Mouse (Mus musculus) stomach, embryonic 15.5 days (tissue): ENCODE data around the gene Cst13. TPM values are rescaled to one million over a fixed set of nuclear protein-coding genes. Genes with fewer than 3 reads are reported as not detected.

Source experiments
- ATAC-seq: fragments of 200-750 bp; cut with Nextera tagmentation; 2 replicates; pipeline ENCODE4 v1.8.0; 2017; ENCODE audit warnings: low read depth, moderate number of reproducible peaks, moderate TSS enrichment; ENCODE audit not compliant: insufficient read depth, low FRiP score
- H3K27ac ChIP-seq: fragments of 300-500 bp; sonication (generic); 2 replicates; pipeline ENCODE4 v1.5.1; 2015; ENCODE audit warnings: mild to moderate bottlenecking, inconsistent platforms
- H3K27me3 ChIP-seq: fragments of 300-500 bp; sonication (generic); replicated peaks from 2 replicates; pipeline ENCODE4 v1.6.1; 2015; ENCODE audit warnings: inconsistent platforms
- H3K36me3 ChIP-seq: fragments of 300-500 bp; sonication (generic); 2 replicates; pipeline ENCODE4 v1.6.1; 2015; ENCODE audit warnings: inconsistent platforms
- H3K4me1 ChIP-seq: fragments of 300-500 bp; sonication (generic); 2 replicates; pipeline ENCODE4 v1.6.1; 2015; ENCODE audit warnings: inconsistent platforms
- H3K4me2 ChIP-seq: fragments of 300-500 bp; sonication (generic); 2 replicates; pipeline ENCODE4 v1.6.1; 2015; ENCODE audit warnings: mild to moderate bottlenecking, inconsistent platforms
- H3K4me3 ChIP-seq: fragments of 300-500 bp; sonication (generic); replicated peaks from 2 replicates; pipeline ENCODE4 v1.5.1; 2015; ENCODE audit warnings: inconsistent platforms
- H3K9ac ChIP-seq: fragments of 300-500 bp; sonication (generic); 2 replicates; pipeline ENCODE4 v1.6.1; 2015; ENCODE audit warnings: inconsistent platforms
- H3K9me3 ChIP-seq: fragments of 300-500 bp; sonication (generic); 2 replicates; pipeline ENCODE4 v1.6.1; 2016; ENCODE audit warnings: inconsistent platforms
- WGBS: fragments of 180-500 bp; shearing (Covaris S2); methylation state at CpG from one replicate; pipeline ENCODE4 v1.1.7; 2015; 5-methylcytosine and 5-hydroxymethylcytosine counted together
- polyA plus RNA-seq: library from polyadenylated mRNA; unstranded; fragments of >200 nt; fragmentation: Nextera tagmentation; extraction: Ambion mirVana; gene quantifications from 2 replicates; pipeline ENCODE4 v1.2.1, GENCODE M21; 2015

The Cst13 gene
- polyA plus RNA-seq, 1 experiment from 2014 or later: not detected

- 50% methylated on average over 8 of the region's 8 CpGs for WGBS
- Histone ChIP-seq H3K4me2 (no peak overlapping the region), H3K36me3 (no peaks in the 10 kb centered on the region), H3K27ac (no peak overlapping the region), H3K9me3 (no peaks in the 10 kb centered on the region), H3K4me3 (no peak overlapping the region), H3K4me1 (no peaks in the 10 kb centered on the region), H3K9ac (no peak overlapping the region), H3K27me3 (no peaks in the 10 kb centered on the region)
- ATAC-seq: no peak
These were observed 36.9 kb downstream of the Cst13 start for GRCm38 (mm10) chr2:148856630-148857400.

DNA sequence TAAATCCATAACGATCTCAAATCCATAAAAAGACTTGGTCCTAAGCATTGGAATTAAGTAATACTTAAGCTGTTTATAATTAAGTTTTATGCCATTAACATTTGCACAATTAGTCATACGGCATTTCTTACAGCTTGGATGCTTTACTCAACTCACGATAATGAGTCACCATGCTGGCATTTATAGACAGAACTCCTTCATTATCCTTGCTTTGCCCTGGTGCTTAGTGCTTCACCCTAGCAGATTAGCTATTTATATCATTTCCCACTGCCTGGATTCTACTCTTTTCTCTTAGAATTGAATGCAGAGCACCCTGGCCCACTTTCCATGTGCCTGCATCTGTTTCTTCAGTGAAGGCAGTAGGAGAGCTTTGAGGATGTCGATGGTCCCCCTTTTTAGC is 37.6 kb downstream of the Cst13 start:
- no peaks in the 10 kb centered on the region for H3K36me3 ChIP-seq
- no peaks in the 10 kb centered on the region for H3K27me3 ChIP-seq
- H3K27ac ChIP-seq: no peak overlapping the region
- no peak for ATAC-seq
- WGBS: 69% methylated on average over 4 of the region's 4 CpGs
- no peak overlapping the region for H3K4me3 ChIP-seq
- no peaks in the 10 kb centered on the region for H3K9me3 ChIP-seq
- no peaks in the 10 kb centered on the region for H3K4me1 ChIP-seq
- H3K4me2 ChIP-seq: no peak overlapping the region
- H3K9ac ChIP-seq: no peak overlapping the region

- H3K27ac ChIP-seq: no peak overlapping the region
- H3K9ac ChIP-seq: no peak overlapping the region
- no peaks in the 10 kb centered on the region for H3K27me3 ChIP-seq
- 70% methylated on average over 4 of the region's 4 CpGs for WGBS
- H3K4me1 ChIP-seq: no peaks in the 10 kb centered on the region
- H3K4me2 ChIP-seq: no peak overlapping the region
- no peak for ATAC-seq
- no peaks in the 10 kb centered on the region for H3K9me3 ChIP-seq
- H3K4me3 ChIP-seq: no peak overlapping the region
- no peaks in the 10 kb centered on the region for H3K36me3 ChIP-seq
These were observed 41.1 kb downstream of the Cst13 start for GRCm38 (mm10) chr2:148860993-148861392.

- H3K9ac ChIP-seq: no peak overlapping the region
- no peaks in the 10 kb centered on the region for H3K27me3 ChIP-seq
- no peak overlapping the region for H3K27ac ChIP-seq
- no peaks in the 10 kb centered on the region for H3K9me3 ChIP-seq
- ATAC-seq: no peak
- no peak overlapping the region for H3K4me3 ChIP-seq
- H3K4me2 ChIP-seq: no peak overlapping the region
- H3K4me1 ChIP-seq: no peaks in the 10 kb centered on the region
- no peaks in the 10 kb centered on the region for H3K36me3 ChIP-seq
These were observed 41.8 kb downstream of the Cst13 start for GRCm38 (mm10) chr2:148861693-148862092.

- Histone ChIP-seq H3K9ac (no peak within 1 kb of the TSS), H3K27ac (no peak within 1 kb of the TSS), H3K9me3 (no peaks in the 10 kb centered on the region), H3K27me3 (no peaks in the 10 kb centered on the region), H3K4me2 (no peak within 1 kb of the TSS), H3K36me3 (no peaks in the 10 kb centered on the region), H3K4me1 (no peaks in the 10 kb centered on the region), H3K4me3 (no peak within 1 kb of the TSS)
- ATAC-seq: no peak
- 44% methylated on average over 2 of the region's 2 CpGs for WGBS
These were observed 45.1 kb downstream of the Cst13 start, which contains the start of gene 9230104L09Rik for GRCm38 (mm10) chr2:148864966-148865365. Gene 9230104L09Rik (minus strand): TSS chr2:148865038.

- 34% methylated on average over 1 of the region's 1 CpGs for WGBS
- ATAC-seq: no peak
- no peak overlapping the region for H3K4me3 ChIP-seq
- H3K9ac ChIP-seq: no peak overlapping the region
- H3K27ac ChIP-seq: no peak overlapping the region
- no peaks in the 10 kb centered on the region for H3K27me3 ChIP-seq
- H3K4me2 ChIP-seq: no peak overlapping the region
- peaks cover 10% of the 10 kb centered on the region for H3K4me1 ChIP-seq
- peaks cover 11% of the 10 kb centered on the region for H3K36me3 ChIP-seq
- no peaks in the 10 kb centered on the region for H3K9me3 ChIP-seq
These were observed 49.1 kb downstream of the Cst13 start for GRCm38 (mm10) chr2:148868959-148869358.

GRCm38 (mm10) chr2:148870526-148870925 is 50.6 kb downstream of the Cst13 start:
- H3K4me3 ChIP-seq: no peak overlapping the region
- ATAC-seq: no peak

DNA sequence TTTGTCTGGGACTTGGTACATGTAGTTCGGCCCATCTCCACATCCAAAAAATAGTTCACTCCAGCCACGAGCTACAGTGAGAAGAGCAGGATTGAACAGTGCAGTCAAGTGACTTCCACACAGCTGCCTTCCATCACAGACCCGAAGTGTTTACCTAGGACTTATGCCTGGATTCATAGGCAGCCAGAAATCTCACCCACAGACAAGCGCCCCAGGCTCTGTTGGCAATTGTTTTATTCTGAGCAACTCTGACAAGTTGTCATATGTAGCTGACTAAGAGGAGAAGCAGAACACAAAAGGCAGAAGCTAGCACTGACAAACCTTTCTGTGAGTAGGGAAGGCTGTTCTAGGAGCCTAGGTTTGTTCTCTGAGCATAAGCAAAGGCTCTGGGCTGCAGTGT is 53.0 kb downstream of the Cst13 start:
- Histone ChIP-seq H3K27ac (peak overlapping the region; percentile 97), H3K9ac (no peak overlapping the region), H3K4me2 (peak overlapping the region; percentile 80), H3K4me1 (peaks cover 20% of the 10 kb centered on the region), H3K9me3 (no peaks in the 10 kb centered on the region), H3K4me3 (peak overlapping the region; percentile 95), H3K27me3 (no peaks in the 10 kb centered on the region), H3K36me3 (peaks cover 11% of the 10 kb centered on the region)
- ATAC-seq: peak; percentile 34; the same call in 1 of the 2 replicates
- 34% methylated on average over 4 of the region's 4 CpGs for WGBS

More at GRCm38 (mm10) chr2:148870526-148870925, 50.6 kb downstream of the Cst13 start:
- no peak overlapping the region for H3K4me2 ChIP-seq
- peaks cover 11% of the 10 kb centered on the region for H3K36me3 ChIP-seq
- H3K4me1 ChIP-seq: peaks cover 16% of the 10 kb centered on the region
- no peaks in the 10 kb centered on the region for H3K27me3 ChIP-seq
- no peak overlapping the region for H3K9ac ChIP-seq
- 86% methylated on average over 3 of the region's 3 CpGs for WGBS
- no peaks in the 10 kb centered on the region for H3K9me3 ChIP-seq
- no peak overlapping the region for H3K27ac ChIP-seq

GRCm38 (mm10) chr2:148874224-148874616 is 54.3 kb downstream of the Cst13 start:
- peak overlapping the region; percentile 80 for H3K4me2 ChIP-seq
- no peaks in the 10 kb centered on the region for H3K27me3 ChIP-seq
- peak overlapping the region; percentile 91; the same call in 1 of the 2 replicates for H3K9ac ChIP-seq
- H3K4me1 ChIP-seq: peaks cover 20% of the 10 kb centered on the region
- WGBS: 18% methylated on average over 3 of the region's 3 CpGs
- peak overlapping the region; percentile 97; the same call in 1 of the 2 replicates for H3K27ac ChIP-seq
- ATAC-seq: no peak
- no peaks in the 10 kb centered on the region for H3K9me3 ChIP-seq
- peaks cover 11% of the 10 kb centered on the region for H3K36me3 ChIP-seq
- peak overlapping the region; percentile 95 for H3K4me3 ChIP-seq

DNA sequence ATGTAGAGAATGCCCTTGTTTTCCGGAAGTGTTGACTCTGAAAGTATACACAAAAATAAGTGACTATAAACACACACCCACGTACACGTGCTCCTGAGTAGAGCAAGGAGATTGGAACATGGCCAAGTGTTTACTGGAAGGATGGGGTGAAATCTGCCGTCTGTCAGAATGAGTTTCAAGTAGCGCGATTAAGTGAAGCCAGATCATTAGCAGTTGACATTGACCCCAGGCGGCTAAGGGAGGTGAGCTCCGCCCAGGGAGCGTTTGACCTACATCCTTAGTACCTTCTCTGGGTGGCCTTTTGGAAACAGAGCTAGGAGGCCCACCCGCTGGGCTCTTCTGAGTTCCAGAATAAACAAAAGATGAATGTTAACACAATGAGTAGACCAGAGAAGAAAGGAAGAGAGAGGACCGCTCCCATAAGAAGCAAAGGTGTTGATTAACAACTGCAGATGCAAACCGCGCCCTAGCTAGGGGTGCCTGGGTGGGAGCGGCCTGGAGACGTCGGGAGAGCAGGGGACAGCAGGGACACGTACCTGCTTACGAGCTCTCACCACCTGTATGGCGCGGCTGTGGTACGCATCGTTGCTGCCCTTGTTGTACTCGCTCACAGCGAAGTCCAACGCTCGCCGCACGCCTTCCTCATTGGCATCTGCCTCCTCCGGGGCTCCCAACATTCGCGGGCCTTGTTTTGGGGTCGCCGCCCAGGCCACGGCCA is 54.9 kb downstream of the Cst13 start:
- Histone ChIP-seq H3K27ac (peak overlapping the region; percentile 97), H3K27me3 (no peaks in the 10 kb centered on the region), H3K9me3 (no peaks in the 10 kb centered on the region), H3K4me1 (peaks cover 20% of the 10 kb centered on the region), H3K9ac (peak overlapping the region; percentile 91), H3K4me3 (peak overlapping the region; percentile 95), H3K36me3 (peaks cover 11% of the 10 kb centered on the region), H3K4me2 (peak overlapping the region; percentile 80)
- ATAC-seq: peak; percentile 57; the same call in 1 of the 2 replicates
- WGBS: 4% methylated on average over 34 of the region's 34 CpGs

GRCm38 (mm10) chr2:148875335-148875811 is 55.5 kb downstream of the Cst13 start, which contains the start of gene Cst3:
Gene Cst3 (minus strand): TSS chr2:148875692.
- peak within 1 kb of the TSS; percentile 97 for H3K27ac ChIP-seq
- H3K9ac ChIP-seq: peak within 1 kb of the TSS; percentile 91
- H3K27me3 ChIP-seq: no peaks in the 10 kb centered on the region
- peaks cover 20% of the 10 kb centered on the region for H3K4me1 ChIP-seq
- peak within 1 kb of the TSS; percentile 80 for H3K4me2 ChIP-seq
- H3K9me3 ChIP-seq: no peaks in the 10 kb centered on the region
- peak within 1 kb of the TSS; percentile 95 for H3K4me3 ChIP-seq
- 0% methylated on average over 18 of the region's 19 CpGs for WGBS
- peaks cover 11% of the 10 kb centered on the region for H3K36me3 ChIP-seq
- ATAC-seq: peak; percentile 95
